Mouse (Mus musculus) Patski (cell line): ENCODE measurements around the gene Eps8l1. TPM values are rescaled to one million over a fixed set of nuclear protein-coding genes. Genes with fewer than 3 reads are reported as not detected.
"Not testable (repeated sequence)": the region's sequence is repeated elsewhere in the genome, so short reads cannot be mapped to it uniquely, and the experiment has no call there.

ENCODE experiments used
- ATAC-seq: fragments of 100-300 bp; one replicate; pipeline ENCODE4 v1.8.0; 2021
- CTCF ChIA-PET: fragments of 350-600 bp; sonication (Branson Sonifier 250); formaldehyde crosslinking; loops from one replicate; lab custom pipeline; 2022; ENCODE audit warnings: inconsistent platforms; lab: Charles Lee
- POLR2A ChIA-PET: fragments of 350-600 bp; sonication (Branson Sonifier 250); formaldehyde crosslinking; loops from one replicate; lab custom pipeline; 2022; ENCODE audit warnings: antibody characterized with exemption, inconsistent platforms; lab: Charles Lee
- DNase-seq: peaks from one replicate; pipeline ENCODE4 v3.0.0-alpha.2; 2011; ENCODE audit warnings: low read depth, low spot score
- H3K27me3 ChIP-seq: fragments of 371-371 bp; one replicate; pipeline ENCODE4 v1.5.1; 2021
- CTCF ChIP-seq: fragments of 100-300 bp; IDR thresholded peaks from one replicate; pipeline ENCODE4 v1.5.1; 2021
- in situ Hi-C: fragments of 300-500 bp; cut with MboI; formaldehyde crosslinking; loops from 3 replicates; pipeline ENCODE4 v1.11.1; 2018; ENCODE audit warnings: low pct_unique_long_range_greater_than_20kb, mixed read lengths
- polyA plus RNA-seq: library from polyadenylated mRNA; unstranded; gene quantifications from one replicate; pipeline ENCODE4 v1.2.3, GENCODE M21; 2021

Gene Eps8l1
- 0.04 TPM for polyA plus RNA-seq

DNA sequence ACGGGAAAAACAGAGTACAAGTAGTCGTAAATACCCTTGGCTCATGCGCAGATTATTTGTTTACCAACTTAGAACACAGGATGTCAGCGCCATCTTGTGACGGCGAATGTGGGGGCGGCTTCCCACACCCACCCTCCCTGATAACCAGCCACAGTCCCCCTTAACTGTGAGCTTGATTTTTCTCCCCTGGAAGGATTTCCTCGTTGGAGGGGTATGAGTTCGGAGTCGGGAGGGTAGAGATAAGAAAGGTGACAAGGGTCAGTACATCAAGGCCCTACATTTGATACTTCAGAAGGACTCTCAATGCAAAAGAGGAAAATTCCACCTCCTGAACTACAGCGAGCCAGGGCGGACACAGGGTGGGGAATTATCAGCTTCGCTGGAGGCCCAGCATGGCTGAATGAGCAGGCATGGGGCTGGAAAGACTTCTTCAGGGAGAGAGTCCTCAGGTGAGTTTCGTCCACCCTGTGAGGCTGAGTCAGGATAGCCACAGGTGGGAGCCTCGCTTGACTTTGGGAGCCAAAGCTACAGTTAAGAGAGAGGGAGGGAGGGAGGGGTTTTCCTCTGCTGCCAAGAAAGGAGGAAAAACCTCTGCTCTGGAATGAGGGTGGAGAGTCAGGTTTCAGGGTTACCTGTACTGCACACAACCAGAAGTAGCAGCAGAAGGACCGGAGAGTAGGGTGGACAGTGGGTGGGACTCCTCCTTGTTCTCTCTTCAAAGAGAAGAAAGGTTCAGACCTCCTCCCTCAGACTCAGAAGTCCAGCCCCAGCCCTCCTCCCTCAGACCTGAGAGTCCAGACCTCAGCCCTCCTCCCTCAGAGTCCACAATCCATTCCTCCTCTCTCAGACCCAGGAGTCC lies at the start of gene Eps8l1:
TSS of gene Eps8l1 (plus strand) at position 99 of the 859 bp plus-strand sequence.
- no peaks in the 10 kb centered on the region for H3K27me3 ChIP-seq
- DNase-seq (no peak), ATAC-seq (no peak)
- ChIA-PET POLR2A (interaction anchor here (0.7 kb wide), 1 partner anchor 8 kb away, joined by 5 read pairs; no protein-coding TSS in a partner anchor), CTCF (no interaction called here)
- TF ChIP-seq CTCF: no peak
- in situ Hi-C loops: no loop called here

GRCm38 (mm10) chr7:4412406-4412805 lies 48.1 kb upstream of the Eps8l1 start:
- DNase-seq, ATAC-seq, in situ Hi-C loops, POLR2A ChIA-PET, H3K27me3 ChIP-seq, CTCF ChIA-PET: not testable (repeated sequence)

- ATAC-seq: no peak
Observed at GRCm38 (mm10) chr7:4419681-4420080, 40.8 kb upstream of the Eps8l1 start.

GRCm38 (mm10) chr7:4420230-4420629 lies 40.2 kb upstream of the Eps8l1 start:
- no peak for ATAC-seq
- no peak for TF ChIP-seq CTCF
- H3K27me3 ChIP-seq: no peaks in the 10 kb centered on the region
- in situ Hi-C loops: no loop called here
- POLR2A ChIA-PET: no interaction called here
- no peak for DNase-seq
- CTCF ChIA-PET: no interaction called here

More at GRCm38 (mm10) chr7:4419681-4420080, 40.8 kb upstream of the Eps8l1 start:
- ChIA-PET CTCF (no interaction called here), POLR2A (no interaction called here)
- no peak for TF ChIP-seq CTCF
- no peak for DNase-seq
- H3K27me3 ChIP-seq: no peaks in the 10 kb centered on the region
- in situ Hi-C loops: no loop called here

DNA sequence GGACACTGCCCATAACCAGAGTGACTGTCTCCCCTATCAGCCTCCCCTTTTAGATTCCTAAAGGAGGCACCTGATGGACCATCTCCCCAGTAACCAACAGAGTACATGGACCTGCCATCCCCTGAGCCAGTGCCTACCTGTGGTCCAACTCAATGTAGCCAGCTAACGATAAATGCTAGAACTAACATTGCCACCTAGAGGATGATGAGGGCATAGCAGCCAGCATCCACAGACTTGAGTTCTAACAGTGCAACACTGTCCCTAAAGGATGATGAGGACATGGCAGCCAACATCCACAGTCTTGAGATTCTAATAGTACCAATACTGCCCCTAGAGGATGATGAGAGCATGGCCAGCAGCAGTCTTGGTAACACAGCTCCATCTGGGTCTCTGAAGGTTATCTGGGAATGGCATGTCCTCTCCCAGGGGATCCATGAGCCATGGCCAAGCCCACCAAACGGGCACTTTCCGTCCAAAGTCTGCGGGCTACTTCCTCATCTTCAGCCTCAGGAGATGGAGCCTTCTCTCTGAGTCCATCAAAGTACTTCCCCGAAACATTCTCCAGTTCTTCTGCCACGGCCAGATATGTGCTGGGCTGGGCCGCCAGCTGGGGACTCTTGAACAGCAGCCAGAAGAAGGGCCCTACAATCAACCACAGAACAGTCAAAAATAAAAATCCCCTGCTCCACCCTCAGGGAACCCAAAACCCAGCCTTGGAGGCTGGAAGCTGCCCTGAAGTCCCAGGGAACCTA lies 33.1 kb upstream of the Eps8l1 start:
- no peaks in the 10 kb centered on the region for H3K27me3 ChIP-seq
- TF ChIP-seq CTCF: peak; percentile 99
- ChIA-PET POLR2A (interaction anchor here (0.6 to 1.6 kb wide), 2 partner anchors 14 to 734 kb away, joined by 3 to 4 read pairs; partner anchors contain the start of gene Tsen34), CTCF (interaction anchor here (0.7 to 1.7 kb wide), 21 partner anchors 9 to 324 kb away, joined by 3 to 15 read pairs (median 3); partner anchors contain the start of genes Leng8, Leng9 and Rdh13)
- ATAC-seq (peak; percentile 99), DNase-seq (peak; percentile 77)
- in situ Hi-C loops: loop anchor here (5.0 to 25.0 kb wide), 2 partner anchors 300 to 1140 kb away; partner anchors contain the start of genes Myadm and Prkcg

DNA sequence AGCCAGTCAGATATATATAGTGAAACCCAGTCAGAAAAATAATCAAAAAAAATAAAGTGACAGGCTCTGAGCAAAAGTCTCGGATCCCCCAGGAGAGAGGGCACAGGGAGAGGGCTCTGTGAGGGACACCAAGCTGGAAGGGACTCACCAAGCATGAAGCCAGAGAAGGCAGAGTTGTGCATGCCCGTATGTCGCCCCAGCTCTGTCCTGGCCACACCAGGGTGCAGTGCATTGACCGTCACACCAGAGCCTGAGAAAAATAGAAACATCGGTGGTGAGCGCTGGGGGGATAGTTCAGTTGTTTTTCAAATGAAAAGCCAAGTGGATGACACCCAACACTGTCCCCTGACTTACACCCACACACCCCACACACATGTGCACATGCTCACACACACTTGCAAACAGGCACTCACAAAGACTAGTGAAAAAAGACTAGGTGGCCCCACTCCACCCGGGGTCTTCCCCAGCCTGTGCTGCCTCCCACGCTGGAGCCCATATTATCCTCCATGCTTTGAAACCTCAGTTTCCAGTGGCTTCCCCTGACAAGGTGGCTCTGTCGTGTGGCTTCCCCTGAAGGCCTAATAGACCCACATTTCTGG lies 30.1 kb upstream of the Eps8l1 start:
- DNase-seq (no peak), ATAC-seq (no peak)
- TF ChIP-seq CTCF: no peak
- ChIA-PET POLR2A (no interaction called here), CTCF (interaction anchor here (0.9 to 1.5 kb wide), 3 partner anchors 14 to 284 kb away, joined by 3 to 4 read pairs (median 3); no protein-coding TSS in a partner anchor)
- no peaks in the 10 kb centered on the region for H3K27me3 ChIP-seq
- in situ Hi-C loops: loop anchor here (25.0 kb wide), 1 partner anchor 1143 kb away; the partner anchor contains the start of genes Myadm and Prkcg

DNA sequence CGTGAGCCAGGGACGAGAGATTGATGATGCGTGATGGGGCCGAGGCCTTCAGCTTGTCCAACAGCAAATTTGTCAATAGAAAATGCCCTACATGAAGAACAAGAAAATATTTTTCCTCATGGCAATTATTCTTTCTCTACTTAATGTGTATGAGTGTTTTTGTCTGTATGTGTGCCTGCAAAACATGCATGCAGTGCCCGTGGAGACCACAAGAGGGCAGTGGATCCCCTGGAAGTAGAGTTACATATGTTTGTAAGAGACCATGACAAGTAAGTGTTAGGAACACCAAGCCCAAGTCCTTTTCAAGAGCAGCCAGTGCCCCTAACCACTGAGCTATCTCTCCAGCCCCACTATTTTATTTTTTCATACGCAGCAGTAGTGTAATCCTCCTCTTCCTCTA lies 28.9 kb upstream of the Eps8l1 start:
- CTCF ChIA-PET: interaction anchor here (0.9 to 2.5 kb wide), 6 partner anchors 10 to 724 kb away, joined by 3 to 17 read pairs (median 4); no protein-coding TSS in a partner anchor
- DNase-seq: no peak
- no peaks in the 10 kb centered on the region for H3K27me3 ChIP-seq
- POLR2A ChIA-PET: no interaction called here
- in situ Hi-C loops: loop anchor here (25.0 kb wide), 1 partner anchor 1144 kb away; the partner anchor contains the start of genes Myadm and Prkcg
- ATAC-seq: no peak
- TF ChIP-seq CTCF: peak; percentile 91

GRCm38 (mm10) chr7:4432026-4432425 lies 28.4 kb upstream of the Eps8l1 start:
- DNase-seq (no peak), ATAC-seq (no peak)
- ChIA-PET POLR2A (no interaction called here), CTCF (interaction anchor here (1.1 to 2.5 kb wide), 4 partner anchors 9 to 724 kb away, joined by 3 to 17 read pairs (median 4); no protein-coding TSS in a partner anchor)
- in situ Hi-C loops: loop anchor here (25.0 kb wide), 1 partner anchor 1145 kb away; the partner anchor contains the start of genes Myadm and Prkcg
- no peak for TF ChIP-seq CTCF
- no peaks in the 10 kb centered on the region for H3K27me3 ChIP-seq

GRCm38 (mm10) chr7:4437721-4438120 lies 22.8 kb upstream of the Eps8l1 start:
- ChIA-PET POLR2A (no interaction called here), CTCF (interaction anchor here (2.1 kb wide), 1 partner anchor 10 kb away, joined by 15 read pairs; no protein-coding TSS in a partner anchor)
- DNase-seq: no peak
- no peak for ATAC-seq
- no peak for TF ChIP-seq CTCF
- in situ Hi-C loops: loop anchor here (25.0 kb wide), 1 partner anchor 1150 kb away; the partner anchor contains the start of genes Myadm and Prkcg
- no peaks in the 10 kb centered on the region for H3K27me3 ChIP-seq
